Mouse (Mus musculus): ENCODE data around the gene Zfp729b.

DNA sequence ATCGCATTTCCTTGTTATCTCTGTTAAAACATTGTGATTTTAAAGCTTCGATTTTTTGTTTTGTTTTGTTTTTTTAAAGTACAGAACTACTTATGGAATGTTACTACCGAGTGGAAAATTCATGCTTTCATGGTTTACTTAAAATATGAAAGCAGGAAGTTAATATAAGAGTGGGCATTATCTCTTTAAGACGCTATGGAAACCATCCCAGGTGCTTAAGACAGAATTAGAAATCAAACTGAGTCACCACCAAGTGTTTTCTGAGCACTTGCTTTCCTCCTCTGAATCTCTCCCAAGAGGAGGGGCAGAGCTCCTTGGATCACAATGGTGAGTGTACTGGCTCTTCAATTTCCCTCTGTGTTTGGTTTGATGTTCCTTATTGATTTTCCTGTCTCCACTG, 601 bp upstream of the Zfp729b start:
- no peak for TF ChIP-seq POLR2A (IDR thresholded peaks at IDR 0.05; ENCODE audit: control insufficient read depth, low read depth, low read length)
- no peak for TF ChIP-seq CTCF (IDR thresholded peaks at IDR 0.05; ENCODE audit: control insufficient read depth, insufficient read depth, insufficient replicate concordance, low read depth, low read length)
